Mouse (Mus musculus) spleen, postnatal 10 days (tissue): ENCODE measurements around the gene Atg4a.
A peak's percentile ranks its signal among the peaks of the same experiment; 100 is the strongest.

Source experiments
- DNase-seq, 2 experiments: peaks; one replicate each; pipeline ENCODE4 v3.0.0; 2021 to 2022; ENCODE audit warnings: low spot score in 2 of 2

Atg4a gene

DNA sequence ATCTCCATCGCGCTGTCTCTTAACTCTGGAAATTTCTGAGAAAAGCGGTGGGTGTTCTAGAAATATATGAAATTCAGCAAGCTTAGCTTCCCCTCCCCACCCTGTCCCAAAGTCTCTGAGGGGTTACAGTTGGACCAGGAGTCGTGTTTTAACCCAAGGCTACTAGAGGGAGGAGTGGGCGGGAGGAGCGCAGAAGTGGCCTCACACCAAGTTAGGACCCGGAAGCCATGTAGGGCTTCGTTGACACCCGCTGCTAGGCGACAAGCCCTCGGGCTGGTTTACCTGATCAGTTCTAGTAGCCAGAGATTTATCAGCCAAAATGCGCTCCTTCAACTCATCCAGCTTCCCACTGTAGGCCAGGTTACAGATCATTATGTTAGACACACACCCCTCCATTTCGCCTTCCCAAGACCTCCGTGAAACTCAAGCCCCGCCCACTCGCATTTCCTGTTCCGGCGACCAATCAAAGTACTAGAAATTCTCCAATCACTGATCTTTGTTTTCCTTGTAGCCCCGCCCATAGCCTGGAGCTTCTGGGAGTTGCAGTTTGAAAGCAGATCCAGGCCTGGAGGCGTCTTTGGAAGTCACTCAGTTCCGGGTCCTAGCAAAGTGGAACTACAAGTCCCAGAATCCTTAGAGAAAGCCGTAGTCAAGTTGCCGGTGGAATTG is at the start of gene Atg4a, which contains the start of gene Psmd10:
Atg4a (plus strand) TSS at position 636 of the 669 bp plus-strand sequence.
Psmd10 (minus strand) TSS at position 457 of the 669 bp plus-strand sequence.
- peak; percentile 78 to 94 for DNase-seq

DNA sequence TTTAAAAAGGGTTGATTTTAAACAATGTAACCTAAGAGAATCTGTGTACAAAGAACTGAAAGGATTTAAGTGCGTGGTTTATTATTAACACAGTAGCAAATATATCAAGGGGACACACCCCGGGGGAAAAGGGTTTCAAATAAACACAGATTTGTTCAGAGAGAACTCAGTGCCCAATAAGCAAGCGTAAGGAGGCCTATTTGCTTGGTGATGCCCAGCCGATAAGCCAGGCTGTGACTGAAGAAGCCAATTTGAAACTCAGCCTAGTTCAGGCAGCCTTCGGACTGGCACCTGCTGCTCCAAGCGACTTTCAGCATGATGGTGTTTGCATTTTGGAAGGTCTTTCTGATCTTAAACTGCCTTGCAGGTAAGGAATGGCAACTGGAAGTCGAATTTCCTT is 49.3 kb upstream of the Atg4a start, which contains the start of gene Vsig1:
Vsig1 (plus strand) TSS at position 249 of the 400 bp plus-strand sequence.
- no peak for DNase-seq

DNA sequence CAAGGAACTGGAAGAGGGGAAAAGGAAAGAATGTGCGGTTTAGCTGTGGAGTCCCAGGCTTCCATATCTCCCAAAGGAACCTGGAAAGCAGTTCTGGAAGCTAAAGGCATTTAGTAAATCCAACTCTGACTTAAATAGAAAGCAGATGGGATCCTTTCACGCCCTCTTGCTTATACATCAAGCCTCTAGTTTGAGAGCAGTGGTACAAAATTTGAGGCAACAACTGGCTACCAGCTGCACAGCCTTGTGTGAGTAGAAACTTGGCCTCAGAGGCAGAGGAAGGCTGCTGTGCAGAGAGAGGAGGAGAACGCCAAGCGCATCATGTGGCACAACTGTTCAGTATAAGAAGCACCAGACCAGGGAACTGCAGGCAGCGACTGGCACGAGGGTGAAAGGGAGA is 35.4 kb upstream of the Atg4a start:
- no peak for DNase-seq

GRCm38 (mm10) chrX:140932066-140932465 is 24.6 kb upstream of the Atg4a start:
- no peak for DNase-seq

DNA sequence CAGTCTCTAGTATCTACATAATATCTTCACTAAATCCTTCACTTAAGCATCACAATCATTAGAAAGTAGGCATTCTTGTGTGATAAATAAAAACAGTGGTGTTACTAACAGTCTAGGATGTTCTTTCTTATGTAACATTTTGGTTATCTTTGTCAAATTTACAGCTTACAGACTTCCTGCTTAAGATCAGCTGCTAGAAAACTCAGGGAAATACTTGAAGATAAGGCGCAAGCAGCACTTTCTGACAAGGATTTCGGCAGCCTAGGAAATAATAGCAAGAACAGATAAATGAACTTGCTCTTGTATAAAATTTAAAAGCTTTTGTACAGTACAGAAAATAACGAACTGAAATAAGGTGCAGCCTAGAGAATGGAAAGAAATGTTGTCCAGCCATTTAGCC is 23.4 kb upstream of the Atg4a start:
- no peak for DNase-seq

DNA sequence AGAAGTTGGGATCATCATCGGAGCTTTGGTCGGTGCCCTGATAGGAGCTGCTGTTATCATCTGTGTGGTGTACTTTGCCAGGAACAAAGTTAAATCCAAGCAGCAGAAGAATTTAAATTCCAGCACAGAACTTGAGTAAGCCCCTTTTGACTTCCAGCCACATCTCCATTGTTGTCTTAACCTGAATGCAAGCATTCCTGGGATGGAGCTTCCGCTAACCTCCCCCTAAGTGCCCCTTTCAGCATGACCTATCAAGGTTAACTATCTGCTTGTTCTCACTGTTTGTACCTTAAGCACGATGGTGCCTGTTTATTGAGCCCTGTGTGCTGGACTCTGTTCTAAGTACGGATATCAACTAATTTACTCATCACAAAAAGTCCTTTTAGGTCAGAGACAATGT is 20.4 kb upstream of the Atg4a start:
- no peak for DNase-seq

GRCm38 (mm10) chrX:140953618-140954017 is 3.1 kb upstream of the Atg4a start:
- peak; percentile 39 to 51 for DNase-seq

GRCm38 (mm10) chrX:140956959-140957358 is 252 bp downstream of the Atg4a start:
- no peak for DNase-seq

- DNase-seq, result no peak
Observed at GRCm38 (mm10) chrX:140978943-140979342, 22.2 kb downstream of the Atg4a start.

DNA sequence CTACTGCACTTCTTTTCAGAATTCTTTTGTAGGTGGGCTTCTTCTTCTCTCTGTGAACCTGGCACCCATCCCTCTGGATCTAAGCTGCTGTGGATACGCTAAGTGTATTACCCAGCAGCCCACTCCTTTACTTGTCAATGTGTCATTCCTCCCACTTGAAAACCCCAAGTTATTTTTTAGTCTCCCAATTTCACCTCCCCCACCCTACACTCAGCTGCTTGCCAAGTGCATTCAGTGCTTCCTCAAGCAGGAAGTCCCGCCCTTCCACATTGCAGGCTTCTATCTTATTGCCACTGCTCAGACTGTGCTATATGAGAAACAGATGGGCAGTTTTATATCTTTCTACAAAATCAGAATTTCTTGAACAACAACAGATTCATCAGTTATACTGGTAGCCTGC is 22.8 kb downstream of the Atg4a start:
- no peak for DNase-seq

DNA sequence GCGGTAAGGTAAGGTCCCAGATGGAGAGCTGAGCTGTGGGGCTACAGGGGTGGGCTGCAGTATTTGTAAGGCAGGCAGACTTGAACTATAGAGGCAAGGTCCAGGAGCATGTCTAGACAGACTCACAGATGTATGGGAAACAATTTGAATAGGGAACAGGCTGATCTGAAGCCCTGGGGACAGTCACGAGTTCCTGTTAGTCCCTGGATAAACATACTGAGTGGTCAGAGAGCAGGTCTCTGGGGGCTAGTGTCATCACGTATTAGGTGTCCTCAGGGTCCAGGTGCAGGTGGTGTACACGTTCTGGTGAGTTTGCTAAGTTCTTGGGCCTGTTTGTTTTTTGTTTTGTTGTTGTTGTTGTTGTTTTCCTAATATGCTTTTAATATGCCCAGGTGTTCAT is 23.5 kb downstream of the Atg4a start:
- no peak for DNase-seq

GRCm38 (mm10) chrX:140983206-140983960 is 26.7 kb downstream of the Atg4a start:
- no peak for DNase-seq

DNA sequence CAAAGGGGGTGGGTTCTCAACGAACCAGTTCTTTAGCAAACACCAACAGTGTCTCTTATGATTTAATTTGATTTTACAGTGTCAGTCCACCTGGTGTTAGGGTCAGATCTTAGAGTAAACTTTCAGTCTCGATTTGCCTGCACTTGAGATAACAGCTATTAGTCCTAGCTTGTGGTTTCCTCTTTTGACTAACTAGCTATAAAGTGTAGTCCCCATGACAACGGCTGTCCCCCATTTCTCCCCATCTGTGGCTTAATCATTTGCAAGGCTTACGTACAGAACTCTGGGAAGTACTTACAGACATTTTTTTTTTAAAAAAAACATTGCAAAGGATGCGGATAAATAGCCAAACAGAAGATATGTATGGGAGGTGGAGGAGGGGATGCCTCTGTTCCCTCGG is 28.1 kb downstream of the Atg4a start:
- DNase-seq, result no peak

GRCm38 (mm10) chrX:140985256-140985655 is 28.5 kb downstream of the Atg4a start:
- DNase-seq, result no peak

DNA sequence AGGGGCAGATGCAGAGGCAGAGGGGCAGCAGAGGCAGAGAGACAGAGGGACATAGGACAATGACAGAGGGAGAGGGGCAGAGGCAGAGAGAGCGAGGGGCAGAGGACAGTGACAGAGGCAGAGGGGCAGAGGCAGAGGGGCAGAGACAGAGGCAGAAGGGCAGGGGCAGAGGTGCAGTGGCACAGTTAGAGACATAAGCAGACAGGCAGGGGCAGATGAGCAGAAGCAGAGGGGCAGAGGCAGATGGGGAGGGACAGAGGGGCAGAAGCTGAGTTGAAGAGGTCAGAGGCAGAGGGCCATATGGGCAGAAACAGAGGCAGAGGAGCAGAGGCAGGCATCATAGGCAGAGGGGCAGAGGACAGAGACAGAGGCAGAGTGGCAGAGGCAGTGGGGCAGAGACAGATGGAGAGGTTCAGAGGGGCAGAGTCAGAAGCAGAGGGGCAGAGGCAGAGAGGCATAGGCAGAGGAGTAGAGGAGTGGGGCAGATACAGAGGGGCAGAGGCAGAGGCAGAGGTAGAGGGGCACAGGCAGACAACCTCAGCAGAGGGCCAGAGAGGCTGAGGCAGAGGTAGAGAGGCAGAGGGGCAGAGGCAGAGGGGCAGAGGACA is 40.3 kb downstream of the Atg4a start:
- DNase-seq, result no peak

- no peak for DNase-seq
Observed at GRCm38 (mm10) chrX:140997912-140998545, 41.3 kb downstream of the Atg4a start.

DNA sequence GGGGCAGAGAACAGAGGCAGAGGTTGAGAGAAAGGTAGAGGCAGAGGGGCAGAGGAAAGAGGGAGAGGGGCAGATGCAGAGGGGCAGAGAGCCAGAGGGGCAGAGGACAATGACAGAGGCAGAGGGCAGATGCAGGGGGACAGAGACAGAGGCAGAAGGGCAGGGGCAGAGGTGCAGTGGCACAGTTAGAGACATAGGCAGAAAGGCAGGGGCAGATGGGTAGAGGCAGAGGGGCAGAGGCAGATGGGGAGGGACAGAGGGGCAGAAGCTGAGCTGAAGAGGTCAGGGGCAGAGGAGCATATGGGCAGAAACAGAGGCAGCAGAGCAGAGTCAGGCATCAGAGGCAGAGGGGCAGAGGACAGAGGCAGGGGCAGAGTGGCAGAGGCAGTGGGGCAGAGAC is 42.2 kb downstream of the Atg4a start:
- DNase-seq, result no peak

GRCm38 (mm10) chrX:141149705-141150104 is 193.0 kb downstream of the Atg4a start:
- no peak for DNase-seq

DNA sequence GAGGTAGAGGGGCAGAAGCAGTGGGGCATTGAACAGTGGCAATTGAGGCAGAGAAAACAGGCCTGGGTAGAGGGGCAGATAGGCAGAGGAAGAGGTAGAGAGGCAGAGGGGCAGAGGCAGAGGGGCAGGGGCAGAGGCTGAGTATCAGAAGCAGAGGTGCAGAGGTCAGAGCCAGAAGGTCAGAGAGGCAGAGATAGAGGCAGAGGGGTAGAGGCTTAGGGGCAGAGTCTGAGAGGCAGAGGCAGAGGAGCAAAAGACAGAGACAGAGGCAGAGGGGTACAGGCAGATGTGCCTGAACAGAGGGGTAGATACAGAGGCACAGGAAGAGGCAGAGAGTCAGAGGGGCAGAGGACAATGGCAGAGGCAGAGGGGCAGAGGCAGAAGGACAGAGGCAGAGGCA is 193.6 kb downstream of the Atg4a start:
- DNase-seq, result no peak

DNA sequence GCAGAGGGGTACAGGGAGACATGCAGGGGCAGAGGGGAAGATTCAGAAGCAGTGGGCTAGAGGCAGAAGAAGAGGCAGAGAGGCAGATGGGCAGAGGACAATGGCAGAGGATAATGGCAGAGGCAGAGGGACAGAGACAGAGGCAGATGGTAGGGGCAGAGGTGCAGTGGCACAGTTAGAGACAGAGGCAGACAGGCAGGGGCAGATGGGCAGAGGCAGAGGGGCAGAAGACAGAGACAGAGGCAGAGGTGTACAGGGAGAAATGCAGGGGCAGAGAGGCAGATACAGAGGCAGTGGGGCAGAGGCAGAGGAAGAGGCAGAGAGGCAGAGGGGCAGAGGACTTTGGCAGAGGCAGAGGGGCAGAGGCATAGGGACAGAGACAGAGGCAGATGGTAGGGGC is 194.5 kb downstream of the Atg4a start:
- DNase-seq, result no peak

GRCm38 (mm10) chrX:141156696-141157095 is 200.0 kb downstream of the Atg4a start:
- DNase-seq, result no peak

DNA sequence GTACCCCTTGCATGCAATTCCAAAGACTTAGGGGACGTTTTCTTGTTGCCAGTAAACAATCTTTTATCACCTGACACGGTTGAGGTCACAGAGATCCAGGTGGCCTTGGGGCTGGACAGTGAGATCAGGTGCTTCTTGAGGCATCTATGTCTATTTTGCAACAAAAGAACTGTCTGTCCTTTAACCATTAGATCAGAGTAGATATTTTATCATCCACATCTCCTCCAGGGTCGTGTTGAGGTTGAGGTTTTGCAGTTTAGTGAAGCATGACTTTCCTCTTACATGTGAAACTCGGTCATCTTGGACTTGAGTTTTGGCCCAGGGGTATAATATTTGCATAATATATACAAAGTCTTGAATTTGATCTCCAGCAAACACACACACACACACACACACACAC is 200.9 kb downstream of the Atg4a start:
- no peak for DNase-seq
